ENCODE assay signal across 8 mouse cellular contexts in the genomic region with DNA sequence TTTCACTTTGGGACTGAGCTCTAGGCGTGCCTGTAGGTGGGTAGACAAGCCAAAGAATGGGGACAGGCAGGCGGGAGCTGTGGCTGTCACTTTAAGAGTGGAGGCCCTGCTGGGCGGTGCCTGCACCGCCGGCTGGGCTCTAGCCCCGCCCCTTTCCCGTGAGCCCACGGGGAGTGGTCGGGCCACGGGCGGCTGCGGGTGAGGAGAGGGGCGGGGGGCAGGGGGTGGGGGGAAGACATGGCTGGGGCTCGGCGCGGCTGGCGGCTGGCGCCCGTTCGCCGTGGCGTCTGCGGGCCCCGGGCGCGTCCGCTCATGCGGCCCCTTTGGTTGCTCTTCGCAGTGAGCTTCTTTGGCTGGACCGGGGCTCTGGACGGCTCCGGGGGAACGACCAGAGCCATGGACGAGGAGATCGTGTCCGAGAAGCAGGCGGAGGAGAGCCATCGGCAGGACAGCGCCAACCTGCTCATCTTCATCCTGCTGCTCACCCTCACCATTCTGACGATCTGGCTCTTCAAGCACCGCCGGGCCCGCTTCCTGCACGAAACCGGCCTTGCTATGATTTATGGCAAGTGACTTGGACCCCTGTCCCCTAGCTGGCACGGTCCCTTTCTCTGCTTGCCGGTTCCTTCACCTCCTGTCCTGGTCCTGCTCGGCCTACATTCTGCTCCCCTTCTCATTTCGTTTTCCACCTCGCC. TPM values are rescaled to one million over a fixed set of nuclear protein-coding genes. Genes with fewer than 3 reads are reported as not detected.
DNase-seq lines count a peak whose midpoint lies in the region; ATAC-seq and TF ChIP-seq lines count a peak whose summit lies in the region.

A gene (plus strand): TSS at position 135 of the 695 bp plus-strand sequence.

- intact Hi-C loops in gastrocnemius, adult 2 months (cut with DNase I), result no loop called here
- intact Hi-C loops in left cerebral cortex, postnatal 10 days (cut with DNase I), result no loop called here

- H3K4me2 ChIP-seq in hindbrain, embryonic 16.5 days (ENCODE audit: low read length), result peak within 1 kb of the TSS; percentile 55

- H3K36me3 ChIP-seq in hindbrain, embryonic 16.5 days (ENCODE audit: control insufficient read depth, insufficient read depth, low read length), result no peaks in the 10 kb centered on the region

- 17% methylated on average over 23 of the region's 50 CpGs for WGBS in hindbrain, embryonic 16.5 days

- H3K4me3 ChIP-seq in gastrocnemius, adult 2 months, result peak within 1 kb of the TSS; percentile 85
- H3K4me3 ChIP-seq in hindbrain, embryonic 16.5 days (ENCODE audit: low read length), result peak within 1 kb of the TSS; percentile 47

- no peaks in the 10 kb centered on the region for H3K27me3 ChIP-seq in hindbrain, embryonic 16.5 days (replicated peaks; ENCODE audit: control insufficient read depth, insufficient read depth, low read length)

- peak; percentile 72 for DNase-seq in adipocyte (ENCODE audit: low spot score)
- DNase-seq in gastrocnemius, adult 2 months, result peak; percentile 88
- peak; percentile 19 to 86 for DNase-seq in left cerebral cortex, postnatal 10 days (ENCODE audit: extremely low spot score in 1 of 2, low spot score in 2 of 2)
- peak; percentile 57 for DNase-seq in right cerebral cortex, postnatal 14 days
- DNase-seq in urinary bladder, postnatal 4 days (ENCODE audit: low spot score in 2 of 2), result peak; percentile 65 to 72

- H3K9me3 ChIP-seq in hindbrain, embryonic 16.5 days (ENCODE audit: control insufficient read depth, low read length), result no peaks in the 10 kb centered on the region

- H3K4me1 ChIP-seq in hindbrain, embryonic 16.5 days (ENCODE audit: control insufficient read depth, insufficient read depth, low read depth, low read length), result peaks cover 5% of the 10 kb centered on the region

- H3K27ac ChIP-seq in gastrocnemius, adult 2 months, result peak within 1 kb of the TSS; percentile 86
- peak within 1 kb of the TSS; percentile 89 for H3K27ac ChIP-seq in hindbrain, embryonic 16.5 days (ENCODE audit: low read depth, low read length)

- no peak; the same call in 1 of the 2 replicates for TF ChIP-seq CTCF in gastrocnemius, adult 2 months (IDR thresholded peaks at IDR 0.05)

- ATAC-seq in common myeloid progenitor, adult 5-6 weeks (replicated peaks; ENCODE audit: low read depth, poor library complexity, severe bottlenecking), result peak; percentile 95
- peak; percentile 97 for ATAC-seq in hindbrain, embryonic 16.5 days
- peak; percentile 96 for ATAC-seq in megakaryocyte progenitor cell, adult 5-6 weeks (replicated peaks; ENCODE audit: poor library complexity)

- H3K9ac ChIP-seq in hindbrain, embryonic 16.5 days (ENCODE audit: low read depth, low read length), result peak within 1 kb of the TSS; percentile 76

RNA-seq across cellular contexts. Expression of the gene that starts here (rescaled TPM):
- 5.3 and 12.1 TPM in 2 replicates for total RNA-seq in common myeloid progenitor, adult 5-6 weeks (2017)
- total RNA-seq in gastrocnemius, adult 2 months (2021), result 10 to 100 TPM; 24.9 to 31.3 TPM
- 75.7 and 79.0 TPM in 2 replicates for polyA plus RNA-seq in hindbrain, embryonic 16.5 days (2015; fragmentation: Nextera tagmentation; extraction: Ambion mirVana)
- 100 to 1,000 TPM in 1 of 2 experiments, 10 to 100 TPM in 1; 93.7 to 109 TPM for total RNA-seq in left cerebral cortex, postnatal 10 days (2021)
- 8.8 and 9.5 TPM in 2 replicates for total RNA-seq in megakaryocyte progenitor cell, adult 5-6 weeks (2015)
- total RNA-seq in megakaryocyte progenitor cell, adult 5-6 weeks (2017), result 6.2 and 7.0 TPM in 2 replicates

Comparison
In these comparisons a context has a peak if more than half of its experiments do, and no peak if none do; other contexts are left out.
1. Peak in every context shown above with its lines: DNase-seq, ATAC-seq, H3K4me3 ChIP-seq and H3K27ac ChIP-seq.